Mouse (Mus musculus): ENCODE data around the gene Fut8. TPM values are rescaled to one million over a fixed set of nuclear protein-coding genes. Genes with fewer than 3 reads are reported as not detected.

The Fut8 gene
- polyA plus RNA-seq, 1 experiment: 13.8 TPM

DNA sequence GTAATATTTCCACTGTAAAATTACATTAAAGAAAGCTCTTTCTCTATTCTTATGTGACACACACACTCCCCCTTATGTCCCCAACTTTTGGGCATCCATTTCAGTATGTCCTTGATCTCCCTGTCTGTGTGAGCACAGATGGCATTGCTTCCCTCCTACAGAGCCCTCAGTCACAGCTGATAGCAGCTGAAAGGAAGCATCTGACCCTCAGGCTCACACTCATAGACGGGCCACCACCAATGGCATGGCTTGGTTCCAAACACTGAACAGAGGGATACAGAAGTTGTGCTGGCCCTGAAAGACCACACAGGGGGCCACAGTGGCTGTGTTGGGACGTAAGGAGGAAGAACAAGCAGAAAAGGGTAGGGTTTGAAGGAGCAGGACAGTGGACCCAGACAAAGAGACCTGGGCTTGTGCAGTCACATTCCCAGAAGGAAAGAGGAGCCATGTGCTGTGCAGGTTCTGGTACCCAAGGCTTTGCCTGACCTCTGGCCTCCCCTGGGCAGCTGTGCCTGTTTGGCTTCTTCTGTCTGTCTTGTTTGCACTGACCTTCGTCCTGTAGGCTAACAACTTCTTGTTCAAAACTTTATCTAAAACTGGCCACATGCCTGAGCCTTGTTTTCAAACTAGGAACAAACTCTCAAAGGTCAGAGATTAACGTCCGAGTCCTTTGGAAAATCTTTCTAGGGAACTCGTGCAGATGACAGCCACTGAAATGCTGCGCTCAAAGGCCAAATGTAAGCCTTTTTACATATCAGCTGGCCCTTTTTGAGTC lies 263.7 kb downstream of the Fut8 start:
- 67% methylated on average over 7 of the region's 7 CpGs for WGBS
- TF ChIP-seq POLR2A (IDR thresholded peaks at IDR 0.05; ENCODE audit: borderline replicate concordance, control insufficient read depth, low read depth, low read length) (no peak), CTCF (IDR thresholded peaks at IDR 0.05; ENCODE audit: control insufficient read depth, insufficient read depth, low read length) (no peak)
- H3K4me3 ChIP-seq (replicated peaks; ENCODE audit: control insufficient read depth, low read depth, low read length): no peak overlapping the region
- peak overlapping the region; percentile 9; the same call in 1 of the 2 replicates for H3K27ac ChIP-seq (ENCODE audit: control insufficient read depth, insufficient read depth, low read depth, low read length, poor library complexity)
- H3K4me1 ChIP-seq (ENCODE audit: control insufficient read depth, insufficient read depth, low read length): no peaks in the 10 kb centered on the region

- no peak for TF ChIP-seq POLR2A (IDR thresholded peaks at IDR 0.05; ENCODE audit: borderline replicate concordance, control insufficient read depth, low read depth, low read length)
- TF ChIP-seq CTCF (IDR thresholded peaks at IDR 0.05; ENCODE audit: control insufficient read depth, insufficient read depth, low read length): no peak
- no peak overlapping the region for H3K27ac ChIP-seq (ENCODE audit: control insufficient read depth, insufficient read depth, low read depth, low read length, poor library complexity)
- no peak overlapping the region for H3K4me3 ChIP-seq (replicated peaks; ENCODE audit: control insufficient read depth, low read depth, low read length)
Measured at GRCm38 (mm10) chr12:77502243-77502642, 264.3 kb downstream of the Fut8 start.

GRCm38 (mm10) chr12:77505431-77505830 lies 267.5 kb downstream of the Fut8 start:
- Histone ChIP-seq H3K4me3 (replicated peaks; ENCODE audit: control insufficient read depth, low read depth, low read length) (no peak overlapping the region), H3K4me1 (ENCODE audit: control insufficient read depth, insufficient read depth, low read length) (no peaks in the 10 kb centered on the region), H3K27ac (ENCODE audit: control insufficient read depth, insufficient read depth, low read depth, low read length, poor library complexity) (no peak overlapping the region)
- no peak for TF ChIP-seq POLR2A (IDR thresholded peaks at IDR 0.05; ENCODE audit: borderline replicate concordance, control insufficient read depth, low read depth, low read length)
- no peak for TF ChIP-seq CTCF (IDR thresholded peaks at IDR 0.05; ENCODE audit: control insufficient read depth, insufficient read depth, low read length)
- 48% methylated on average over 2 of the region's 2 CpGs for WGBS

More at GRCm38 (mm10) chr12:77502243-77502642, 264.3 kb downstream of the Fut8 start:
- H3K4me1 ChIP-seq (ENCODE audit: control insufficient read depth, insufficient read depth, low read length): no peaks in the 10 kb centered on the region
- 93% methylated on average over 3 of the region's 3 CpGs for WGBS

GRCm38 (mm10) chr12:77507770-77508169 lies 269.8 kb downstream of the Fut8 start:
- Histone ChIP-seq H3K4me1 (ENCODE audit: control insufficient read depth, insufficient read depth, low read length) (no peaks in the 10 kb centered on the region), H3K27ac (ENCODE audit: control insufficient read depth, insufficient read depth, low read depth, low read length, poor library complexity) (no peak overlapping the region), H3K4me3 (replicated peaks; ENCODE audit: control insufficient read depth, low read depth, low read length) (no peak overlapping the region)
- TF ChIP-seq POLR2A (IDR thresholded peaks at IDR 0.05; ENCODE audit: borderline replicate concordance, control insufficient read depth, low read depth, low read length) (no peak), CTCF (IDR thresholded peaks at IDR 0.05; ENCODE audit: control insufficient read depth, insufficient read depth, low read length) (no peak)
- 86% methylated on average over 24 of the region's 24 CpGs for WGBS

DNA sequence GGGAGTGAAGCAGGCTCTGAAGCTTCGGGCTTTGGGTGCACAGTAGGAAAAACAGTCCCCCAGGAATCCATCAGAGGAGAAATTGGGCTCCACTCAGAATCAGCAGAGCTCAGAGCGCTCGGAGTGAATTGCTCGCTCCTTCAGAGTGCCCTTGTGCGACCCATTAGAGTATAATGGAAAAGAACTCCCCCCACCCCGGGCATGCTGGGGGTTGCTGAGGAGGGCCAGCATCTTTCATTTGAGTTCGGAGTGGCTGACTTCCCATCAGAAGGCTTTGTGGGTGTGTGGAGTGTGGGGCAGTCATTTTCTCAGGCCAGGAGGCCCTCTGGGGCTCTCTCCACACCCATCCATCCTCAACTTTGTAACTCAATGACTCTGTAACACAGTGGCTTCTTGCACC lies 272.8 kb downstream of the Fut8 start:
- no peaks in the 10 kb centered on the region for H3K4me1 ChIP-seq (ENCODE audit: control insufficient read depth, insufficient read depth, low read length)
- H3K27ac ChIP-seq (ENCODE audit: control insufficient read depth, insufficient read depth, low read depth, low read length, poor library complexity): no peak overlapping the region
- no peak overlapping the region for H3K4me3 ChIP-seq (replicated peaks; ENCODE audit: control insufficient read depth, low read depth, low read length)
- TF ChIP-seq CTCF (IDR thresholded peaks at IDR 0.05; ENCODE audit: control insufficient read depth, insufficient read depth, low read length) (no peak), POLR2A (IDR thresholded peaks at IDR 0.05; ENCODE audit: borderline replicate concordance, control insufficient read depth, low read depth, low read length) (no peak)
- WGBS: 85% methylated on average over 7 of the region's 7 CpGs

DNA sequence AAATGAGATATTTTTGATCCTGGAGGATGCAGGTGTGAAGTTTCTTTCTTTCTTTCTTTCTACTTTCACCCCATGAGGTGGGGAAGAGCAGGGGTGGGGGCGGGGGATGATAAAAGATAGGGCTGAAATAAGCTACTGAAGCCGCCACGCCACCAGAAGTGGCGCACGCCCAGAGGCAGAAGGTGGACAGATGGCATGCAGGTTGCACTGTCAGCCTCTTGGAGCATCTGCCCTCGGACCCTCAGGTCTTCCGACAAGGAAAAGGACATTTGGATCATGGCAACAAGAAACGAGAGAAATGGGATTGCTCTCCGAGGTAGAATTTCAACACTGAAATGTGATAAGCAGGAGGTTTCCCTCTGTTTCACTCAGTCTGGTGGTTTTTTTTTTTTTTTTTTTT lies 273.3 kb downstream of the Fut8 start:
- H3K4me1 ChIP-seq (ENCODE audit: control insufficient read depth, insufficient read depth, low read length): no peaks in the 10 kb centered on the region
- 77% methylated on average over 9 of the region's 9 CpGs for WGBS
- no peak overlapping the region for H3K27ac ChIP-seq (ENCODE audit: control insufficient read depth, insufficient read depth, low read depth, low read length, poor library complexity)
- H3K4me3 ChIP-seq (replicated peaks; ENCODE audit: control insufficient read depth, low read depth, low read length): no peak overlapping the region
- TF ChIP-seq POLR2A (IDR thresholded peaks at IDR 0.05; ENCODE audit: borderline replicate concordance, control insufficient read depth, low read depth, low read length) (no peak), CTCF (IDR thresholded peaks at IDR 0.05; ENCODE audit: control insufficient read depth, insufficient read depth, low read length) (no peak)

- 81% methylated on average over 3 of the region's 3 CpGs for WGBS
- TF ChIP-seq POLR2A (IDR thresholded peaks at IDR 0.05; ENCODE audit: borderline replicate concordance, control insufficient read depth, low read depth, low read length) (no peak), CTCF (IDR thresholded peaks at IDR 0.05; ENCODE audit: control insufficient read depth, insufficient read depth, low read length) (no peak)
- Histone ChIP-seq H3K27ac (ENCODE audit: control insufficient read depth, insufficient read depth, low read depth, low read length, poor library complexity) (no peak overlapping the region), H3K4me1 (ENCODE audit: control insufficient read depth, insufficient read depth, low read length) (no peaks in the 10 kb centered on the region), H3K4me3 (replicated peaks; ENCODE audit: control insufficient read depth, low read depth, low read length) (no peak overlapping the region)
Measured at GRCm38 (mm10) chr12:77511631-77512030, 273.7 kb downstream of the Fut8 start.

GRCm38 (mm10) chr12:77516805-77517204 lies 278.9 kb downstream of the Fut8 start:
- no peak overlapping the region for H3K4me3 ChIP-seq (replicated peaks; ENCODE audit: control insufficient read depth, low read depth, low read length)
- H3K27ac ChIP-seq (ENCODE audit: control insufficient read depth, insufficient read depth, low read depth, low read length, poor library complexity): no peak overlapping the region
- H3K4me1 ChIP-seq (ENCODE audit: control insufficient read depth, insufficient read depth, low read length): no peaks in the 10 kb centered on the region
- TF ChIP-seq POLR2A (IDR thresholded peaks at IDR 0.05; ENCODE audit: borderline replicate concordance, control insufficient read depth, low read depth, low read length) (no peak), CTCF (IDR thresholded peaks at IDR 0.05; ENCODE audit: control insufficient read depth, insufficient read depth, low read length) (no peak)
- 87% methylated on average over 6 of the region's 6 CpGs for WGBS

Data from bone marrow, adult 2 months (tissue).